Mouse (Mus musculus) stomach, postnatal 0 days (tissue): ENCODE results near the gene Hemk1.

Experiments used
- CTCF ChIP-seq: IDR thresholded peaks from 2 replicates; pipeline ENCODE4 v1.5.1; 2016; ENCODE audit warnings: antibody characterized with exemption, low read depth, mild to moderate bottlenecking, moderate library complexity
- EP300 ChIP-seq: optimal IDR thresholded peaks from 2 replicates; pipeline ENCODE3; 2016; ENCODE audit warnings: antibody characterized with exemption

DNA sequence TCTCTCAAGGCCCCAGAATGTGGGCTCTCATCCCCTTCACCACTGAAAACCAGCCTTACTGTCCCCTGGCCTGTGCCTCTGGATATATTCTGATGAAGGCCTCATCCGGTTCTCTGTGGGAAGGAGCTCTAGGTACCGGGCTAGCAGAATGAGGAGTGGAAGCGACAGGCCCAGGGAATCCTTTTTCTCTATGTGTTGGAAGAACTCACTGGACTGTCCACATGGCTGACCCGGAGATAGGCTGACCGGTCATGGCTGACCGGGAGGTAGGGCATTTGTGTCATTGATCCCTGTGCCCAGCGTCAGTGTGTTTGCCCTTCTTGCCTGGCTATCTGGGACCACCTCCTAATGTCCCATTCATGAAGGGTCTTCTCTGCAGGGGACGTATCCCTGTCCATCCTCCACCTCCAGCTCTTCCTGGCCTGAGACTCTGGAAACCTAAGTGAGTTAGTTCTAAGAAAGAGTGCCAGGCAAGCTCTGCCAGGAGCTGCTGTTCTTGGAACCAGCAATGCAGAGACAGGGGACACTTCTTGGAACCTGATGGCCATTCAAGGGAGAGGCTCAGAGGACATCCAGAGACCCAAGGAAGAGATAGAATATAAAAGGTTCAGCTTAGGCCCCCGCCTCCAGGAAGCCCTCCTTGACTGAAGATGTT, 29.7 kb downstream of the Hemk1 start:
- TF ChIP-seq CTCF (no peak), EP300 (no peak)
